Mouse (Mus musculus) activated CD4-positive, CD25-positive, alpha-beta regulatory T cell, adult 4 months (primary cell): Measurements from ENCODE around the gene Dzank1. TPM values are rescaled to one million over a fixed set of nuclear protein-coding genes. Genes with fewer than 3 reads are reported as not detected.

Experiments
- polyA plus RNA-seq, 2 experiments: library from polyadenylated mRNA; unstranded; fragments of 100-300 nt; shearing (Covaris generic); gene quantifications; one replicate each; pipeline ENCODE4 v1.2.1; 2017

The Dzank1 gene
- polyA plus RNA-seq, 2 experiments from 2014 or later, result 0.56 TPM; not detected in 1

Other genes with a start within 250 kb of the Dzank1 start
- not detected for gene Ovol2, start 195.3 kb downstream of the Dzank1 start, polyA plus RNA-seq
- gene Kat14, start 158.4 kb downstream of the Dzank1 start, polyA plus RNA-seq, result 10 to 100 TPM; 12.7 to 16.8 TPM
- gene Pet117, start 158.4 kb downstream of the Dzank1 start, polyA plus RNA-seq, result 1 to 10 TPM in 1 of 2 experiments, not detected in 1; 2.4 TPM
- gene Polr3f, start 304 bp upstream of the Dzank1 start, polyA plus RNA-seq, result 10 to 100 TPM; 20.3 to 25.2 TPM
- gene Rbbp9, start 23.5 kb upstream of the Dzank1 start, polyA plus RNA-seq, result 10 to 100 TPM in 1 of 2 experiments, 1 to 10 TPM in 1; 9.6 to 10.2 TPM
- gene Sec23b, start 28.8 kb upstream of the Dzank1 start, polyA plus RNA-seq, result 10 to 100 TPM; 73.8 to 87.4 TPM
- gene Smim26, start 66.6 kb upstream of the Dzank1 start, polyA plus RNA-seq, result 10 to 100 TPM; 25.8 to 27.3 TPM
- gene Dtd1, start 72.5 kb upstream of the Dzank1 start, polyA plus RNA-seq, result 10 to 100 TPM; 65.4 to 72.3 TPM